Mouse (Mus musculus): ENCODE measurements around the gene Hhex. TPM values are rescaled to one million over a fixed set of nuclear protein-coding genes. Genes with fewer than 3 reads are reported as not detected.

Hhex gene
- polyA plus RNA-seq, 1 experiment from 2014 or later = 4.1 TPM

DNA sequence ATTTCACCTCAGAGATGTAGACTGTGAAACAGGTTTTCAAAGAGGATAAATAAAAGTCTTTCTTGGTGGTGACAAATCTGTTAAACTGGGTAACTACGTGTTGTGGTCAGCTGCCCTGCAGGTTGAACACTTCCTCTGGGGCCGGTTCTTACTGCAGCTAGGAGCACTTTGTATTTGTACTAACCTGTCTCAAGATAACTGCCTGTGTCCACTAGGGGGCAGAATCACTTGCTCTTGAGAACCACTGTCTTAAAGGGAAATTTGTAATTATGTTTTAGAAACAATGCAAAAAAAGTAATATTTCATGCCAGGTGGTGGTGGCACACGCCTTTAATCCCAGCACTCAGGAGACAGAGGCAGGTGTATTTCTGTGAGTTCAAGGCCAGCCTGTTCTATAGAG lies 15.0 kb upstream of the Hhex start:
- no peak overlapping the region for H3K4me2 ChIP-seq (replicated peaks; ENCODE audit: low read depth)
- 44% methylated on average over 3 of the region's 3 CpGs for WGBS

DNA sequence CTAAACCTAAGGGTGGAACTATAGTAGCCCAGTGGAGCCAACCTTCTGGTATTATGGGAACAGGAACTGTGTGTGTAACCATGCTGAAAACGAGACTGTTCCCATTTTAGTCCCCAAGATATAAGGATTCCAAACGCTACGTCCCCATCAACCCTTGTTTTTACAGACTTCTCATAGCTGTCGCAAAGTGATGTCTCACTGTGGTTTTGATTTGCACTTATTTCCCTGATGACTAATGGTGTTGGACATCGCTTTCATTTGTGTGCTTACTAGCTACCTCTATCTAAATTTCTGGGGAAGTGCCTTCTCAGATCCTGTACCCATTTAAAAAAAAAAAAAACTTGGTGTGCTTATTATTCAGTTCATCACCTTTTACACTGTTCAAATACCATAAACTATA lies 6.0 kb upstream of the Hhex start:
- no peak for TF ChIP-seq CTCF (IDR thresholded peaks at IDR 0.05; ENCODE audit: low read depth)
- Histone ChIP-seq H3K4me2 (replicated peaks; ENCODE audit: low read depth) (no peak overlapping the region), H3K4me3 (ENCODE audit: low read depth, low read length) (no peak overlapping the region), H3K36me3 (ENCODE audit: control insufficient read depth, insufficient read depth) (no peaks in the 10 kb centered on the region), H3K4me1 (replicated peaks; ENCODE audit: control insufficient read depth, insufficient read depth, low read length) (no peaks in the 10 kb centered on the region), H3K9me3 (ENCODE audit: control insufficient read depth) (no peaks in the 10 kb centered on the region), H3K27me3 (replicated peaks; ENCODE audit: control insufficient read depth, insufficient read depth, low read length) (peaks cover 36% of the 10 kb centered on the region), H3K9ac (ENCODE audit: low read depth, low read length) (no peak overlapping the region), H3K27ac (ENCODE audit: low read depth, low read length) (no peak overlapping the region)
- WGBS = 70% methylated on average over 5 of the region's 5 CpGs
- no peak for ATAC-seq

More for the DNA sequence above, 15.0 kb upstream of the Hhex start:
- peak; percentile 81 for TF ChIP-seq CTCF (IDR thresholded peaks at IDR 0.05; ENCODE audit: low read depth)
- Histone ChIP-seq H3K27ac (ENCODE audit: low read depth, low read length) (no peak overlapping the region), H3K9me3 (ENCODE audit: control insufficient read depth) (no peaks in the 10 kb centered on the region), H3K4me3 (ENCODE audit: low read depth, low read length) (no peak overlapping the region), H3K36me3 (ENCODE audit: control insufficient read depth, insufficient read depth) (peaks cover 33% of the 10 kb centered on the region), H3K4me1 (replicated peaks; ENCODE audit: control insufficient read depth, insufficient read depth, low read length) (no peaks in the 10 kb centered on the region), H3K27me3 (replicated peaks; ENCODE audit: control insufficient read depth, insufficient read depth, low read length) (no peaks in the 10 kb centered on the region), H3K9ac (ENCODE audit: low read depth, low read length) (no peak overlapping the region)
- ATAC-seq = no peak

DNA sequence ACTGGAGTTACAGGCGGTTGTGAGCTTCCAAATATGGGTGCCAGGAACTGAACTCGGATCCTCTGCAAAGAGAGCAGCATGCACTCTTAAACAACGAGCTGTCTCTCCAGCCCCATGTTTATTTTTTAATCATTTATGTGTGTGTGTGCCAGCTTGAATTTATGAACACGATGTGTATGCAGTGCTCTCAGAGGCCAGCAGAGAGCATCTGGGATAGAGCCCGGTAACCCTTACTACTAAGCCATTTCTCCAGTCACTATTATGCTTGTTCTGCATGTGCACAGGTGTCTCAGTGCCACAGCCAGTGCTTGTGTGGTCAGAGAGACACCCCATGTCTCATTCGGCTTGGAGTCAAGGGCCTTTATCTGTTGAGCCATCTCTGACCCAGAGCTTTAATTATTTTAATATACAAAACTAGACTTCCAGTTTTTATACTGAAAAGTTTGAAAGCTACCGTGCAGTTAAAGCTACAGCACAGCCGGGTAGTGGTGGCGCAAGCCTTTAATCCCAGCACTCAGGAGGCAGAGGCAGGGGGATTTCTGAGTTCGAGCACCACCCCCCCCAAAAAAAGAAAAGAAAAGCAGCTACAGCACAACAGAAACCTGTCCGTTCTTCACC lies 3.4 kb upstream of the Hhex start:
- H3K36me3 ChIP-seq (ENCODE audit: control insufficient read depth, insufficient read depth) = no peaks in the 10 kb centered on the region

DNA sequence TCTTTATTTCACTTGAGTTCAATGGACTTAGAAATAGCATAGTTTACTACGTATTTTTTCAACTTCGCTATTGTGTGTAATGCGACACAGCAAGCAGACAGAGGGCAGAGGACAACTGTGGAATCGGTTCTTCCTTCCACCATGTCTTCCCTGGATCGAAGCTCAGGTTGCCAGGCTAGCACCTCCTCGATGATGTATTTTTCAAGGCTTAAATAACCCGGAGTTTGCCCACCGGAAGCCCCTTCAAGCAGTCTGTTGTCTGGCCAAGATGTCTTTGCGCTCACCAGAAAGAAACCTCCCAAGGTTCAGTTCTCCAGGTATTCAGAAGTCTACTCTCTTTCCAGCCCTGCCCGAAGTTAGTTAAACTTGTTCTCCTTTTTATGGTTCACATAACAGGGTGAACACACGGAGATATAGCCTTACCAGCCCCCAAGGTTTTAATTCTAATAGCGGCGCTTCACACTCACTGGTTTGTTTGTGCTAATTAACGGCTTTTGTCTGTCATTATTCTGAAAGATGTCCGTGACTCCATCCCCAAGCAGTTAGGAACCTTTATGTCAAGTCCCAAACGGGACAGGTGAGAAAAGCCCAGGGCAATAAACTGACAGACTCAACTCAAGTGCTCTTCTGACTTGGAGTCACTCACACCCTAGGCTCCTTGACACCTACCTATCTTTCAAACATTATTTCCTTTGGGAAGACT lies 1.6 kb upstream of the Hhex start:
- Histone ChIP-seq H3K4me3 (ENCODE audit: low read depth, low read length) (no peak overlapping the region), H3K27me3 (replicated peaks; ENCODE audit: control insufficient read depth, insufficient read depth, low read length) (peaks cover 78% of the 10 kb centered on the region), H3K36me3 (ENCODE audit: control insufficient read depth, insufficient read depth) (no peaks in the 10 kb centered on the region), H3K27ac (ENCODE audit: low read depth, low read length) (no peak overlapping the region), H3K4me2 (replicated peaks; ENCODE audit: low read depth) (no peak overlapping the region), H3K4me1 (replicated peaks; ENCODE audit: control insufficient read depth, insufficient read depth, low read length) (0 out of 2 replicates have a peak, but pooled peaks cover 4% of the 10 kb centered on the region), H3K9ac (ENCODE audit: low read depth, low read length) (no peak overlapping the region), H3K9me3 (ENCODE audit: control insufficient read depth) (no peaks in the 10 kb centered on the region)
- 22% methylated on average over 16 of the region's 16 CpGs for WGBS
- no peak for TF ChIP-seq CTCF (IDR thresholded peaks at IDR 0.05; ENCODE audit: low read depth)
- no peak for ATAC-seq

More for the DNA sequence above, 3.4 kb upstream of the Hhex start:
- H3K27me3 ChIP-seq (replicated peaks; ENCODE audit: control insufficient read depth, insufficient read depth, low read length) = peaks cover 62% of the 10 kb centered on the region
- no peak overlapping the region for H3K27ac ChIP-seq (ENCODE audit: low read depth, low read length)
- 88% methylated on average over 11 of the region's 11 CpGs for WGBS
- H3K4me3 ChIP-seq (ENCODE audit: low read depth, low read length) = no peak overlapping the region
- H3K9me3 ChIP-seq (ENCODE audit: control insufficient read depth) = no peaks in the 10 kb centered on the region
- ATAC-seq = no peak
- 0 out of 2 replicates have a peak, but pooled peaks cover 4% of the 10 kb centered on the region for H3K4me1 ChIP-seq (replicated peaks; ENCODE audit: control insufficient read depth, insufficient read depth, low read length)
- no peak overlapping the region for H3K9ac ChIP-seq (ENCODE audit: low read depth, low read length)
- no peak overlapping the region for H3K4me2 ChIP-seq (replicated peaks; ENCODE audit: low read depth)
- peak; percentile 20 for TF ChIP-seq CTCF (IDR thresholded peaks at IDR 0.05; ENCODE audit: low read depth)

DNA sequence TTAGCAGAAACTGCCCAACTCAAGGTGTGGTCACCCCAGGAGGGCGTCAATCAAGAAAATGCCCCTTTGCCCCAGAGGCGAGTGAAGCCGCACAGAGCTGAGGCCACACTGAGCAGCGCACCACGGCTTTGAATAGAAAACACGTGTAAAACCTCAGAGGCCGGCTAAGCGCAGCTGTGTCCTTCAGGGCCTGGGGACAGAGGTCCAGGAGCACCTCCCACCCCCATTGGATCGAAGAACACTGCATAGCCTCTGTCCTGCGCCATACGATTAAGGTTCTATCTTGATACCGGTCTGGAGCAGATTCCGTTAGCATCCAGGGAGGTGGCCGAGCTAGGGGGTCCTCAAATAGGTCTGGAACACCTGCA lies 731 bp upstream of the Hhex start:
- Histone ChIP-seq H3K36me3 (ENCODE audit: control insufficient read depth, insufficient read depth) (no peaks in the 10 kb centered on the region), H3K27ac (ENCODE audit: low read depth, low read length) (no peak overlapping the region), H3K4me3 (ENCODE audit: low read depth, low read length) (peak overlapping the region; percentile 60), H3K9ac (ENCODE audit: low read depth, low read length) (no peak overlapping the region), H3K4me1 (replicated peaks; ENCODE audit: control insufficient read depth, insufficient read depth, low read length) (0 out of 2 replicates have a peak, but pooled peaks cover 4% of the 10 kb centered on the region), H3K9me3 (ENCODE audit: control insufficient read depth) (no peaks in the 10 kb centered on the region), H3K4me2 (replicated peaks; ENCODE audit: low read depth) (peak overlapping the region; percentile 88), H3K27me3 (replicated peaks; ENCODE audit: control insufficient read depth, insufficient read depth, low read length) (peaks cover 83% of the 10 kb centered on the region)
- no peak for TF ChIP-seq CTCF (IDR thresholded peaks at IDR 0.05; ENCODE audit: low read depth)
- ATAC-seq = no peak
- 3% methylated on average over 14 of the region's 14 CpGs for WGBS

DNA sequence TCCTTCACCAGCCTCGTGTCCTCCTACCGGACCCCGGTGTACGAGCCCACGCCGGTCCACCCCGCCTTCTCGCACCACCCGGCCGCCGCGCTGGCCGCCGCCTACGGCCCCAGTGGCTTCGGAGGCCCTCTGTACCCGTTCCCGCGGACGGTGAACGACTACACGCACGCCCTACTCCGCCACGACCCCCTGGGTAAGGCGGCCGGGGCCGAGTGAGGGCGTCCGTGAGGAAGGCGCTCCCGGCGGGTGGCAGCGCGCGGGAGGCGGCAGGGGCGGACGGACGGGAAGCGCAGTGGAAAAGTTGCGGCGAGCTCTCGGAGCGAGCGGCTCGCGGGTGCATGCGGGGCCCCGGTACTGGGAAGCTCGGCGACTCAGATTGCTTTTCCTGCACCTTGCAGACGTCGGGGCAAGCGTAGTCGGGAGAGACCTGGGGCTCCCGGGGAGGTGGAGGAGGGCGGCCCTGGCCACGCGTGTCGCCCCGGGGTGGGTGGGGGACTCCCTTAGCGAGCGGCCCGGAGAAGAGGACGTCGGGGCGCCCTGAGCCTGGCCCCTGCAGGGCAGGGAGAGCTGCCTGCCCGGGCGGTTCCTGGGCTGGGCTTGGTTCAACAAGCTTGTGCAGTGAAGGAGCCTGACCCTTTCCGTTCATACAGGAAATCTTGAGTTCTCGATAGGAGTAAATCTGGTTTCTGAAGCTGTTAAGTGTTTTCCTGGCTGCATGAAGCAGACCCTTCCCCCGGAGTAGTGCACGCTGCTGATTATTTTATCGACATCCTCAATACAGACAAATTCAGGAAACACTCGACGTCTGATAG lies 637 bp downstream of the Hhex start:
- H3K4me2 ChIP-seq (replicated peaks; ENCODE audit: low read depth) = peak overlapping the region; percentile 88
- no peak for ATAC-seq
- H3K9me3 ChIP-seq (ENCODE audit: control insufficient read depth) = no peaks in the 10 kb centered on the region
- WGBS = under 1% methylated on average over 77 of the region's 77 CpGs
- no peak for TF ChIP-seq CTCF (IDR thresholded peaks at IDR 0.05; ENCODE audit: low read depth)
- peak overlapping the region; percentile 57 for H3K9ac ChIP-seq (ENCODE audit: low read depth, low read length)
- peak overlapping the region; percentile 60 for H3K4me3 ChIP-seq (ENCODE audit: low read depth, low read length)
- peaks cover 90% of the 10 kb centered on the region for H3K27me3 ChIP-seq (replicated peaks; ENCODE audit: control insufficient read depth, insufficient read depth, low read length)
- peak overlapping the region; percentile 64 for H3K27ac ChIP-seq (ENCODE audit: low read depth, low read length)
- no peaks in the 10 kb centered on the region for H3K36me3 ChIP-seq (ENCODE audit: control insufficient read depth, insufficient read depth)
- H3K4me1 ChIP-seq (replicated peaks; ENCODE audit: control insufficient read depth, insufficient read depth, low read length) = 0 out of 2 replicates have a peak, but pooled peaks cover 4% of the 10 kb centered on the region

Data from intestine, postnatal 0 days (tissue).